Mouse (Mus musculus) gonadal fat pad, adult 2 months (tissue): Measurements from ENCODE around the gene Egf. TPM values are rescaled to one million over a fixed set of nuclear protein-coding genes. Genes with fewer than 3 reads are reported as not detected.
A peak's percentile ranks its signal among the peaks of the same experiment; 100 is the strongest.
"Not testable (repeated sequence)": the region's sequence is repeated elsewhere in the genome, so short reads cannot be mapped to it uniquely, and the experiment has no call there.

Experiments
- DNase-seq: peaks from one replicate; pipeline ENCODE4 v3.0.0-alpha.2; 2012; ENCODE audit warnings: low read depth
- polyA plus RNA-seq: library from polyadenylated mRNA; depleted of rRNA; stranded (reverse); fragments of >200 nt; gene quantifications from 2 replicates; pipeline ENCODE4 v1.2.3, GENCODE M21; 2012; rRNA removed

Egf gene
- 28.3 and 41.5 TPM in 2 replicates for polyA plus RNA-seq

- no peak for DNase-seq
Measured at GRCm38 (mm10) chr3:129754650-129755604, at the start of gene Egf. Gene Egf (minus strand): TSS chr3:129755316.

GRCm38 (mm10) chr3:129803765-129804164, 48.6 kb upstream of the Egf start, which contains the start of gene Lrit3:
Gene Lrit3 (minus strand): TSS chr3:129804030.
- DNase-seq, result no peak

- no peak for DNase-seq
Measured at GRCm38 (mm10) chr3:129799011-129799410, 43.9 kb upstream of the Egf start.

GRCm38 (mm10) chr3:129798551-129798950, 43.4 kb upstream of the Egf start:
- no peak for DNase-seq

- DNase-seq, result no peak
Measured at GRCm38 (mm10) chr3:129797341-129797740, 42.2 kb upstream of the Egf start.

- no peak for DNase-seq
Measured at GRCm38 (mm10) chr3:129793801-129794200, 38.7 kb upstream of the Egf start.

- no peak for DNase-seq
Measured at GRCm38 (mm10) chr3:129782746-129783145, 27.6 kb upstream of the Egf start.

- DNase-seq, result no peak
Measured at GRCm38 (mm10) chr3:129781435-129781834, 26.3 kb upstream of the Egf start.

GRCm38 (mm10) chr3:129771210-129771609, 16.1 kb upstream of the Egf start:
- no peak for DNase-seq

GRCm38 (mm10) chr3:129766971-129767794, 12.1 kb upstream of the Egf start:
- DNase-seq, result no peak

- no peak for DNase-seq
Measured at GRCm38 (mm10) chr3:129766106-129766505, 11.0 kb upstream of the Egf start.

GRCm38 (mm10) chr3:129757599-129757998, 2.5 kb upstream of the Egf start:
- not testable (repeated sequence) for DNase-seq

GRCm38 (mm10) chr3:129744803-129745202, 10.3 kb downstream of the Egf start:
- DNase-seq, result no peak

- DNase-seq, result no peak
Measured at GRCm38 (mm10) chr3:129742781-129743180, 12.3 kb downstream of the Egf start.

- DNase-seq, result no peak
Measured at GRCm38 (mm10) chr3:129738291-129739183, 16.6 kb downstream of the Egf start.

GRCm38 (mm10) chr3:129731636-129732035, 23.5 kb downstream of the Egf start:
- DNase-seq, result no peak

- no peak for DNase-seq
Measured at GRCm38 (mm10) chr3:129730426-129730825, 24.7 kb downstream of the Egf start.

- DNase-seq, result no peak
Measured at GRCm38 (mm10) chr3:129729916-129730315, 25.2 kb downstream of the Egf start.

GRCm38 (mm10) chr3:129725592-129725991, 29.5 kb downstream of the Egf start:
- no peak for DNase-seq

GRCm38 (mm10) chr3:129724961-129725501, 30.1 kb downstream of the Egf start:
- DNase-seq, result peak; percentile 52

GRCm38 (mm10) chr3:129724505-129724904, 30.6 kb downstream of the Egf start:
- no peak for DNase-seq
